Mouse (Mus musculus) frontal cortex, postnatal 36 days (tissue): Measurements from ENCODE around the gene Tspan31.

Source experiments
- DNase-seq, 2 experiments: peaks; one replicate each; pipeline ENCODE4 v3.0.0; 2022; ENCODE audit warnings: low spot score in 2 of 2

Tspan31 gene

DNA sequence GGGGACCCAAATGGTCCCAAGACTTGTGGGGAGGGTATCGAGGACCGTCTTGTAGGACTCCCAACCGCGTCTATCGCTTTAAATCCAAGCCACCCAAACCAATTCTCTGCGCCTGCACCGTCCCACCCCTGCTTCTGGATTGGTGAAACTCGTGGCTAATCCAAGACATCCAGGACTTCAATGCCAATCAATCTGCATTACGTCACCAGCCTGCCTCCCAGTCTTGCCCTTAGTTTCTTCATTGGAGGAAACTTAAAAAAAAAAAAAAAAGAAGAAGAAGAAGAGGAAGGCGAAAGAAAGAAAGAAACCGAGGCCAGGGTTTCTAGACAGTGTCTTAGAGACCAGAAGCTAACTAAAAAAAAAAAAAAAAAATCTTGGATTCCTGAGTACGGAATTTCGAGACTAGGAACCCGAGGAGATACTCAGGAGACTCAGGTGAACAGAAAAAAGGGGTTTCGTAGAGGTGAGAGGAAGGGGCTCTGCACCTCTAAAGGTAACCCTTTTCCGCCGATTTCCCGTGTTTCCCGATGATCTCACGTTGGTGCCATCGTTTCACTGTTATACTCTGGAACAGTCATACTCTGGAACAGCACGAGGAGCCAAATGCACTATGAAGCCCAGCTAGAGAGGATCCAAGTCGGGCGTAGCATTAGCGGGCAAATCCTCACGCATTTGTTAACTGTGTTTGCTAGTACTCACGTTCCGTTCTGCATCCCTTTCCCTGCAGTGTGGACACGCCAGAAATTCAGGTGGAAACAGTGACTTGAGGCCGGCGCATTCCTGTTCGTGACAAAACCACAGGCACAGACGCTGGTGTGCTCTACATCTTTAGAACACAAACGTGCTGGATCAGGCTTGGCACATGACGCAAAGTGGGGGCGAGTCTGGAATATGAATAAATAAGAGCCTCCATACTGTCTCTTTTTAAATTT is at the start of gene Tspan31:
TSS of gene Tspan31 (minus strand) at position 75 of the 932 bp plus-strand sequence.
- DNase-seq = peak; percentile 93 to 96

DNA sequence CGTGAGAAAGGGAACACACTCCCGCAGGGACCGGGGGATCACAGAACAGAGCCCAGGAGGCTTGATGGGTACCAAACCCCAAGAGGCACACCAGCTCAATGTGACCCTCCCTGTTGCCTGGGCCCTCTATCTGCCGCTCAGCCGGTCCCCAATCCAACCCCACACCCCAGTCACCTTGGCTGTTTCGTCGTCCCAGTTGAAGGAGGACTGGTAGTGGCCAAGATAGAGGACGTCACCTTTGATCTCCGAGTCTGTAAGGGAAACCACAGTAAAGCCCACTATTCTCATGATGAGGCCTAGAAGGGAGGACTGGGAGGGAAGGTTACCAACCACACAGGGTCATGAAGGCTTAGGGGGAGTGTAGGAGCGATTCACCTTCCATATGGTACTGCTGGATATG is 49.2 kb upstream of the Tspan31 start:
- DNase-seq = no peak

DNA sequence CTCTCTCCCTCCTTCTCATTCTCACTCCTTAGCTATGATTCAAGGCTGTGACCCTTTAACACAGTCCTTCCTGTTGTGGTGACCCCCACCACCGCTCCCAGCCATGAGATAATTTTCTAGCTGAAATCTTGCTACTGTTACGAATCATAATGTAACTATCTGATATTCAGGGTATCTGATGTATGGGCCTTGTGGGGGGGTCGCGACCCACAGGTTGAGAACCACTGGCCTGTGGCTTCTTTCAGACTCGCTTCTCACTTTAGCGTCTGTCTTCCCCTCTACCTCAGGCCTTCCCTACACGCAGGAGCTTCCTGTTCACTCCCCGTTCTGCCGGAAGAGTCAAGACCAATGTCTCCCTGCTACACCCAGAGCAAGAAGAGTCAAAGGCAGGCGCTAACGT is 48.4 kb upstream of the Tspan31 start:
- no peak for DNase-seq

DNA sequence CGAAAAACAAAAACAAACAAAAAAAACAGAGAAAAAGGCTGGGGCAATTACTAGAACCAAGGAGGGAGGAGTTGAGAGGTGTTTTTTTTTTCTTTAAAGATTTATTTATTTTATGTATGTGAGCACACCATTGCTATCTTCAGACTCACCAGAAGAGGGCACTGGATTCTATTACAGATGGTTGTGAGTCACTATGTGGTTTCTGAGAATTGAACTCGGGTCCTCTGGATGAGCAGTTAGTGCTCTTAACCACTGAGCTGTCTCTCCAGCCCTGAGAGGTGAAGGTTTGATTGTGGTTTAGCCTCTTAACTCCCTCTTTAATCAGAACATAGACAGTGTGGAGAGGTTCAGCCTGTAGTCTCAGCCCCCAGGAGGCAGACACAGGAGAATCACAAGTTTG is 45.0 kb upstream of the Tspan31 start:
- DNase-seq = no peak

DNA sequence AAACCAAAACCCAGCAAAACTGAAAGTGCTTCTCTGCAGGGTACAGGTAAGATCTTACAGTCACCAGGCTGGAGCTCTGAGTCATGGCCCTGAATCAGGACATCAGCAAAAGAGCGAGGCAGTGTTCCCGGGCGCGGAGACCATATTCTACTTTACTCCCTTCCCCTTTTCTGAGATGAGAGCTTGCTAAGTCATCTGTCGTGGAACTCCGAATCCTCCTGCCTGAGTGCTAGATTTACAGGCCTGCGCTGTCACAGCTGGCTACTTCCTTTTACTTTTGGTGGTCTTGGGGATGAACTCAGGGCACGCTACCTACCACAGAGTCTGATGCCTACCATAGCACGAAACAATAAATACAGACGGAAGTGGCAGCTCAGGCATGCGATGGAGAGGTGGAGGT is 44.3 kb upstream of the Tspan31 start:
- no peak for DNase-seq

DNA sequence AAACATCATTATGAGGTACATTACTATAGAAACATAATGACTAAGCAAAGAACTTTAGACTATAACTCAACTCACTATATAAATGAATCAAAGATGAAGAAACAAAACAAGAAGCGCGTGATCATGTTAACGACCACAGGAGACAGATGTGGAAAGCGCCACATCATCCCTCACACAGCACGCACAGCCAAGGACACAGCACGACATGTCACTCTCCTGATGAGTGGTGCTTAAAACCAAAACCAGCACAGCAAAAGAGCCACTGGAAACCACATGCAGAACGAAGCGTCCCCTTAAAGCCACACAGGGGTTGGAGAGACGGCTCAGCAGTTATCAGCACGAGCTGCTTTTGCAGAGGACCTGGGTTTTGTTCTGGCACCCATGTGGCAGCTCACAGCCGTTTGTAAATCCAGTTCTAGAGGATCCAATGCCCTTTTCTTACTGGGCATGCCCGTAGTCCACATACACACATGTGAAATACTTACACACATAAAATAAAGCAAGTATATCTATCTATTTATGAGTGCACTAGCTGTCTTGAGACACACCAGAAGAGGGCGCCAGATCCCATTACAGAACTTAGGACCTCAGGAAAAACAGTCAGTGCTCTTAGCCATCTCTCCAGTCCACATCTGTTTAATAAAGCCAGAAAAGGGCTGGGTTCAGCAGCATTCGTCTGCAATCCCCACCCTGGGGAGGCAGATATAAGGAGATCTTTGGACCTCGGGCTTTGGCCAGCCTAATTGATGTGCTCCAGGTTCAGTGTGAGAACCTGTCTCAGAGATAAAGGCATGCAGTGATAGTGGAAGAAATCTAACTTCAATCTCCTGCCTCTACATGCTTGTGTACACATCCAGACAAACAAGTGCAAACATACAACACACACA is 41.2 kb upstream of the Tspan31 start:
- DNase-seq = no peak

DNA sequence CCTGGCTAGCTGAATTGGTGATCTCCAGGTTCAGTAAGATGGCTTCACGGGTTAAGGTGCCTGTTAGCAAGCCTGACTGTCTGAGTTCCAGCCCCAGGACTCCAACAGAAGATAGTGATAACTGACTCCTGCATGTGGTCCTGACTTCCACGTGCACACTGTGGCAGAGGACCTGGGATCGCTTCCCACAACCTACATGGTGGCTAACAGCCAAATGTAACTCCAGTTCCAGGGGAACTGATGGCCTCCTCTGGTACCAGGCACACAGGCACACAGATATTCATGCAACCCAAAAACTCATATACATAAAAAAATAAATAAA is 38.2 kb upstream of the Tspan31 start:
- no peak for DNase-seq

DNA sequence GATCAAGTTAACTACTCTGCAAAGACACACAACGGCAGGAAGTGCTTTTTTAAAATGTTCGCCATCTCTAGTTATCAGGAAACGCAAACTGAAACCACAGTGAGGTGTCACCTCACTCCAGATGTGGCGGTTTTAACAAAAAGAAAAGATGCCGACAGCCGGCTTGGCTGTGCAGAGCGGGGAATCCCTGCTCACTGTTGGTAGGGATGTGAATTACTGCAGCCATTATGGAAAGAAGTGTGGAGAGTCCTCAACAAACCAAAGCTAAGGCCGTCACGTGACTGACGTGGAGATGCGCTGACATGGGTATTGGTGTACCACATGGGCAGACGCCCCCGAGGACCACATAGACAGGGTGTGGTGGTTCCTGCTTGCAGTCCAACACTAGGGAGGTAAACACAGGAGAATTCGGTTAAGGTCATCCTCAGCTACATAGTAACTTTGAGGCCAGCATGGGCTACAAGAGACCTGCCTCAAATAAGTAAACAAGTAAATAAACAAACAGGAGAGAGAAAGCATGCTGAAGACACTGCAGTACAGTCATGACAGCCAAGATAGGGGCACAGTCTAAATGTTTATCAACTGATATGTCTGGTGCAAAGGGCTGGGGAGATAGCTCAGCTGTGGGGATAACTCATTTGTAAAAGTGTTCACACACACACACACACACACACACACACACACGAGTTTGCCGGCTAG is 37.6 kb upstream of the Tspan31 start:
- DNase-seq = no peak

DNA sequence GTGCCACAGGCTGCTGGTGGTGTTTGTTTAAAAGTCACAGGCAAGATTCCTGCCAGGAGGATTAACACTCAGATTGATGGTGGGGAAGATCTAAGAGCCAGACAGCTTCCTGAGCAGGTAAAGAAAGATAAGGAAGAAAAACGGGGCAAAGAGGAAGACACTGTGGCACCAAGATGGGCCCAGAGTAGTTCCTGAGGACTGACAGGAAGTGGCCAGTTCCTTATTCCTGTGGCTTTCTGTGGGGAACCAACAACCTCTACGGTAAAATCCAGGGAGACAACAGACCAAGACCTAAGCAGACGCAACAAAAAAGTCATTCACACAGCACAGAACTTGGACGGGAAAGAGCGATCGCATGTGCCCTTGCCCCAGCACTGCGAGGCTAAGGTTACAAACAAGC is 33.6 kb upstream of the Tspan31 start:
- no peak for DNase-seq

DNA sequence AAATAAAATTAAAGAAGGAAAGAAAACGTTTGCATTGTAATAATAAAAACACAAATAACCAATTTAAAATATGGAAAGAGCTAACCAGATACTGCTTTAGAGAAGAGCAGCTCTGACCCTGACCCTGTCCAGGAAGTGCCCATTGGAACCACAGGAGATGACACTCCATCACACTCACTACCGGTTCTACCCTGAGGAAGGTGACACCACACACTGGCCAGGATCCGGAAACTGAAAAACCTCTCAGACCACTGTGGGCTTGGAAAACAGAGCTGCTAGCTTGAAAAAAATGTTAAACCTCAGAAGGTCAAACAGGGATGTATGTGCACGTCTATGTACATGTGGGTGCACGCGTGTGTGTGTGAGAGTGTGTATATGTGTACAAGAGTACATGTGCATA is 31.1 kb upstream of the Tspan31 start:
- DNase-seq = no peak

DNA sequence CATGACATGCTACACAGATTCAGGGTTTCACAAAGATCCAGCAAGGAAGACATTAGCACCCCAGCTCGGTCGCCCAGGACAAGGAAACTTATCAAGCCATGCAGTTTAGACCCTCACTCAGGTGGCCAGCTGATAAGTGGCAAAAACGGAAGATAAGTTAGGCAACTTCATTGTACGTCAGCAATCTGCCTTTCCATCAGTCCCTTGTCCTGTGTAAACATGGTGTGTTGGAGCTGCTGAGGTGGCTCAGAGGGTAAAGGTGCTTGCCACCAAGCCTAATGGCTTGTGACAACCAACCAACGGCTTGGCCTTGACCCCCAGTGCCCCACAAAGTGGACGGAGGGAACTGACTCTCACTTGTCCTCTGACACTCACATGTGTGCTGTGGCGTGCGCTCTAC is 30.4 kb upstream of the Tspan31 start:
- DNase-seq = no peak

DNA sequence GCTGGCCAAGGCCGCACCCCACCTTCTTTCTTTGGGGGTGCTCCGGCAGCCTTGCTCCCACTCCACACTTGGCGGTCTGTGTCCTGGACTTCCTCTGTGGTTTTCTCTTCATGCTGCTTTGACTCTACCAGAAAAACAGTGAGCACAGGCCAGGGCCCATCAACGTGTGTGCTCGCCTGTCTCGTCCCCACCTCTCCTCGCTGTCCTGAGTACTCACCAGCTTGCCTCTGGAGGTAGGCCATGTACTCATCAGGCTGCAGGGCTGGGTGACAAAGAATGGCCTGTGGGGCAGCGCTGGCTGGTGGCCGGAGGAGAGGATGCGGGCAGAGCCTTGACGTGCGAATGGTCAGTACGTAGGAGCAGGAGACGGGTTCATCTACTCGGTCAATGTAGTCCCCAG is 29.8 kb upstream of the Tspan31 start:
- no peak for DNase-seq

DNA sequence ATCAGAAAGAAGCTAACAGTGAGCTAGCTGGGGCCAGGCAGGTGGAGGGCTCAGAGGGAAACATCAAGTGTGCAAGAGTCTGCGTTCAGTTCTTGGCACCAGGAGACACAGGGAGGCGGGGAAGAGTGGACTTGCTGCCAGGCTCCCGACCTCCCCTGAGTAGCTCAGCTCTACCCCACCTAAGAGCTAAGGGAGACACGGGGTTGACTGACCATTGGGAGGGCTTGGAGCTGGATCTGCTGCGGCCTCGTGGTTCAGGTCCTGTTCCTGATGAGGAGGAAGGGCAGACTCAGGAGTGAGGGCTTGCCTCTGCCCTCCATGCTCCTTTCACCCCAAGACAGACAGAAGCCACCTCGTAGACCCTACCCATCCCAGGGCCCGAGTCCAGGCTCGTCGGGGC is 29.1 kb upstream of the Tspan31 start:
- DNase-seq = no peak

DNA sequence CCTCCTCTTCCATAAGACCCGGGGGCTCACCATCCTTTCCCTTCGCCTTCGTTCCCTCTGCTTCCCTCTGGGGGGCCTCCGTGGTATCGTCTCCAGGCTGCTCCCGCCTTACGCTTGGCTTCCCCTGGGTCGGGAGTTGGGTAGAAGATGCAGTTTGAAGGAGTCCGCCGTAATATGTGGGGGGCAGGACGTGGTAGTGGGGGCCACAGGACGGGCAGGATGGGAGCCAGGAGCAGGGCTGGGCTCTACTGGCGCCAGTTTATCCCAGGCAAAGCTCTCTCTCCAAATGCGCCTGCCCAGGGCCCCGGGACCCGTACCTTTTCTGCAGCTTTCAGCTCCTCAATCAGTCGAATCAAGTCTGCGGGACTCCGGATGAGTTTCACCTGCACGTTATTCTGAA is 28.4 kb upstream of the Tspan31 start:
- DNase-seq = no peak

DNA sequence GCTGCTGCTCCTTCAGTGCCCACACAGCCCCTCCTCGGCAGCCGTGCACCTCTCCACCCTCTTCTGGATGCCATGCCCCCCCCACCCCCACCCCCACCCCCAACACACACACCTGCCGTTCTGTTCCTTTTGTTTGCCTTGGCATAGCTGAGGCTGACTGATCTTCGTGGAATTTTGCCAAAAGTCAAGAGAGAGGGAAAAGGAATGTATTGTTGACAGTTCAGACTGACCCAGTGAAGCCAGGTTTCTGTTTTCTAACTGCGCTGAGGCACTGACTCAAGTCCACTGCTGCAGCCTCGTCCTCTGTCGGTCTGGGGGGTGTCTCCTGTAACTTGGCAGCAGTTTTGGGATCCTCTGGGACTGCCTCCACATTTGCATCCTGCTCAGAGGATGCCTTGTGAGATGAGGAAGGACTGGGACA is 24.3 kb upstream of the Tspan31 start:
- DNase-seq = no peak

DNA sequence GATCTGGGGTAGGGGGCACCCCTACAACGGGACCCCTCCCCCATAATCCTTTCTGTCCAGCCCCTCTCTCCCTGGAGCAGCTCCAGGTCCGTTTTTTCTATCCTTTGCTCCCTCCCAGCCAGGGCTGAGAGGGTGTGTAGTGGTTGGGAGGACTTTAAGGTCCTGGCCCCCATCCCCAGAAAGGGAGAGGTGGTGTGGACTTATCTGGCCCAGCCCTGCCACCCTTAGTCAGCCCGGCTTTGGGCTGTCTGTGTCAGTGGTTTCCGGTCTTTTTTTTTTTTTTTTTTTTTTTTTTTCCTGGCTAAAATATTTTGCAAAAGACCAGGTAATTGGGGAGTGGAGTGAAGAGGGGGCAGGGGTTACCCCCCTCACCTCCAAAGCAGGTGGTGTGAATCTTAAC is 22.7 kb upstream of the Tspan31 start:
- no peak for DNase-seq

DNA sequence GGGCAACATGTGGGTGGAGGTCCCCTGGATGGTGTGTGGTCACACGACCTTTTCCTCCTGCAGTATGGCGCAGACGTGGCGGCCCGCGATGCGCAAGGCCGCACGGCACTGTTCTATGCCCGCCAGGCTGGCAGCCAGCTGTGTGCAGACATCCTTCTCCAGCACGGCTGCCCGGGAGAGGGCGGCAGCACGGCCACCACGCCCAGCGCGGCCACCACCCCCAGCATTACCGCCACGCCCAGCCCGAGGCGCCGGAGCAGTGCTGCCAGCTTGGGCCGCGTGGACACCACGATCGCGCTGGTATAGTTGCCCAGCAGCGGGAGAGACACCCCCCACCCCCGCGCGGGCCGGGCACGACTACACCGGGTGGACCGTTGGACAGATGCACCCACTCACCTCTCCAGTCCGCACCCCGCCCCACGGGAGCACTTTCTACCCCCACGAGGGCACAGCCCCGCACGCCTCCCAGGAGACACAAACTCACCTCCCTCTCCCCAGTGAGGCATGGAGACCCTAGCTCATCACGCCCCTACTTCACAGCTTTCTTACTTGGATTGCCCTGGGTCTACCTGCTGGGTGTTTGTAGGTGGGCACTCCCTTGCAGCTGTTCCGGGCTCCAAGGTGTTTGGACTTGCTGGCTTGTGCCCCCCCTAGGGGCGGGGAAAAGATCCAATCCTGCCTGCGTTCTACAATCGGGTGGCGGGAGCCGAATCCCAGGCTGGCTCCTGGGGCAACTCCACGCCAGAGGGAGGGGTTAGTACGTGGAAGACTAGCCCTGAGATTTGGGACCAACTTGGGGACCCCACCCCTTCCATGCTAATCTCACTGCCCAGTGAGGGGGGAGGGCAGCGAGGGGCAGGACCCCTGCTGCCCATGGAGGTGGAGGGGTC is 21.7 kb upstream of the Tspan31 start:
- peak in 1 of 2 experiments; percentile 51 for DNase-seq

DNA sequence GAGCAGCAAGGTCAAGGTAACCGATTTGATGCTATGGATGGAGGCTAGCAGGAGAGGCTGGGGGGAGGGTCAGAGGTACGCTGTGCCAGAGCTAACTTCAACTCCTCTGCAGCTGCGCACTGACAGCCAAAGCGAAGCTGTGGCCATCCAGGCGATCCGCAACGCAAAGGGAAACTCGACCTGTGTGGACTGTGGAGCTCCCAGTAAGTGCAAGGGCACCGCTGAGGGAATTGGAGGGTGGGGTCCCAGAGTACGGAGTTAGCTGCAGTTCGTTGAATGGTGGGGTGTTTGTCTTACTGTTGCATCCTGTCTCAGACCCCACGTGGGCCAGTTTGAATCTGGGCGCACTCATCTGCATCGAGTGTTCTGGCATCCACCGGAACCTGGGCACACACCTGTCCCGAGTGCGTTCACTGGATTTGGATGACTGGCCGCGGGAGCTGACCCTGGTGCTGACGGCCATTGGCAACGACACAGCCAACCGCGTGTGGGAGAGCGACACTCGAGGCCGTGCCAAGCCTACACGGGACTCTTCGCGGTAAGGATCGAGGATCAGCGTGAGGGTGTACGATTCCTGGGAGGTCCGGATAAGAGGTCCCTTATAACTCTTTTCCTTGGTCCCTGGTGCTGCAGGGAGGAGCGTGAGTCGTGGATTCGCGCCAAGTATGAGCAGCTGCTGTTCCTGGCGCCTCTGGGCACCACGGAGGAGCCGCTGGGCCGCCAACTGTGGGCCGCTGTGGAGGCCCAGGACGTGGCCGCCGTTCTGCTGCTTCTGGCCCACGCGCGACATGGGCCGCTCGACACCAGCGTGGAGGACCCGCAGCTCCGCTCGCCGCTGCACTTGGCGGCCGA is 20.7 kb upstream of the Tspan31 start:
- DNase-seq = peak; percentile 60

DNA sequence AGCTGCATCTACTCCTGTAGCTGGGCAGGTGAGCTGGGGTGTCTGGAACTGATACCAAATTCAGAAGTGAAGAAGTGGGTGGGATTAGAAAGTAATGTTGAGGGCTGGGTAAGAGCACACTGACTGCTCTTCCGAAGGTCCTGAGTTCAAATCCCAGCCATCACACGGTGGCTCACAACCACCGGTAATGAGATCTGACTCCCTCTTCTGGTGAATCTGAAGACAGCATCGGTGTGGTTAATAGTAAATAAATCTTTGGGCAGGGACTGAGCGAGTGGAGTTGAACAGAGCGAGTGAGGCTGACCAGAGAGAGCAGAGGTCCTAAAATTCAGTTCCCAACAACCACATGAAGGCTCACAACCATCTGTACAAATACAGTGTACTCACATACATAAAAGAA is 15.6 kb upstream of the Tspan31 start:
- DNase-seq = no peak

DNA sequence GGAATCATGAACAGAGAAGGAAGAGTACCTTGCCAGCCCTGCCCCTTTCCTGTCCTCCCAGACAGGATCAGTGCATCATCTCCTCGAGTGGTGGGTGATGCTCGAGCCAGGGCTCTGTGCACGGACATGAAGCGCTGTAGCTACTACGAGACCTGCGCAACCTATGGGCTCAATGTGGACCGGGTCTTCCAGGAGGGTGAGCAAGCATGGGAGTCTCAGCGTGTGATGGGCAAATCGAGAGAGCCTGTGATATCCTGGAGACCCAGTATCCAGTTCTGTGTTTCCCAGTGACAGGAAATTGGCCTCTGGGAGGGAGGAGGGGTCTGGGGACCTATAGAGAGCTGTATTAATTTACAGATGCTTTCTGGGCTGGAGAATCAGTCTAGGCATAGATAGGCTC is 15.0 kb upstream of the Tspan31 start:
- no peak for DNase-seq
